Mouse (Mus musculus): ENCODE measurements around the gene Nynrin.

DNA sequence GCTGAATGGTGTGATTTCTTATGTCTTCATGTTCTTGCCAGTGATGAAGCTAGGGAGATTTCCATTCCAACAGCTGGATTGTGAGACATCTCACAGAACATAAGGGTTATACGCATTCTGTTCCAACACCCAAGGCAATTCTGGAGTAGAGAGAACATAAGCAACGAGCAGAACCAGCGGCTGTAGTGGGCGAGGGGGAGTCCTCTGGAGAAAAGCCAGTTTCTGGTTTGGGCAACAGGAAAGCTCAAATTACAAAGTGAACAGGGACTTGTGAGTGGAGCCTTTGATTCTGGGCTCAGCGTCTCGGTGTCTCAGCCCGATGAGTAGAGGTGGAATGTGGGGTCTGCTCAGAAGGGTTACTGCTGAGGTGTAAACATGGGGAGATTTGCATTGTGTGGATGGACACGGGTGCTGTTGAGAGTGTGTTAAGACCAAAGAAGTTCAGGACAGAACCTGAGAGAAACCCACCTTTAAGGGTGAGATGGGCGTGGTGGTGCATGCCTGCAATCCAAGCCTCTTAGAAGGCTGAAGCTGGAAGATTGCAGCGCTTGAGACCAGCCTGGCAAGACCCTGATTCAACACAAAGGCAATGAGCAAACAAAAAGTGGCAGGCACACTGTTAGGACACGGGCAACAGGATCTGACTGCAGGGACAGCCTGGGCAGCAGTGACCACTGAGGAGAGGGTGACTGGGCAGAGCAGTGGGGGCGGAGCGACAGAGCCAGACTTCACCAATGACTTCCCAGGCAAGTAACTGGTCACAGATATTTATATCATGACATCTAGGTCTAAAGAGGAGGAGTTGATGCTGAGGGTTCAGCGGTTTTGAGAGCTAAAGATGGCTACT lies 23.9 kb downstream of the Nynrin start:
- TF ChIP-seq CTCF (IDR thresholded peaks at IDR 0.05; ENCODE audit: control insufficient read depth, insufficient read depth, insufficient read length), result no peak
- TF ChIP-seq USF1 (IDR thresholded peaks at IDR 0.05; ENCODE audit: low read depth), result no peak
- TF ChIP-seq CEBPB (IDR thresholded peaks at IDR 0.05; ENCODE audit: low read depth), result no peak
- no peak for TF ChIP-seq FOSL1 (IDR thresholded peaks at IDR 0.05; ENCODE audit: insufficient read depth, low read length, poor library complexity, severe bottlenecking)
